Mouse (Mus musculus): ENCODE measurements around the gene Agpat2.

DNA sequence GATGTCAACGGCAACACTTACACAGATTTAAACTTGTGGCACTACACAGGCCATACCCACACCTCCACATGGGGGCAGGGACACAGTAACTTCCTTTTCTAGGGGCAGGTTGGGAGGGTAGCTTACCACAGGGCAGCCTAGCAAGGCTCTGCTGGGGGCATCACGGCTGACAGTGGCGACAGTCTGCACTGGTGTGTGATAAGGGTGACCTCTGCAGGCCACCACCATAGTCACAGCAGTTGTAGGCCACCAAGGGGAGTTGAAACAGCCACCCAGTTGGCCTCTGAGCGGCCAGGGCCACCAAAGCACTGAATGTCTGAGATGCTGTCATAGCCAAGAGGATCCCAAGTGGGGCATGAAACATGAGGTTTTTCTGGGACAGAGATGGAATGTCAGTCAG is 38.0 kb downstream of the Agpat2 start:
- TF ChIP-seq CTCF (IDR thresholded peaks at IDR 0.05; ENCODE audit: low read depth, low read length) (peak; percentile 90), EP300 (IDR thresholded peaks at IDR 0.05; ENCODE audit: insufficient read depth, low read depth, low read length) (no peak), POLR2A (IDR thresholded peaks at IDR 0.05; ENCODE audit: insufficient read depth, low read length) (no peak)
